Mouse (Mus musculus) hindbrain, embryonic 14.5 days (tissue): ENCODE data around the gene Elavl1. TPM values are rescaled to one million over a fixed set of nuclear protein-coding genes. Genes with fewer than 3 reads are reported as not detected.
"Not testable (repeated sequence)": the region's sequence is repeated elsewhere in the genome, so short reads cannot be mapped to it uniquely, and the experiment has no call there.

Source experiments
- ATAC-seq: fragments of 200-750 bp; cut with Nextera tagmentation; 2 replicates; pipeline ENCODE4 v1.8.0; 2017; ENCODE audit warnings: moderate number of reproducible peaks, mild to moderate bottlenecking, moderate TSS enrichment, moderate library complexity; ENCODE audit not compliant: low FRiP score
- DNase-seq: peaks from one replicate; pipeline ENCODE4 v3.0.0-alpha.2; 2015; ENCODE audit warnings: low spot score
- H3K27ac ChIP-seq: fragments of 300-500 bp; sonication (generic); 2 replicates; pipeline ENCODE4 v1.5.1; 2014; ENCODE audit warnings: mild to moderate bottlenecking, moderate library complexity
- H3K27me3 ChIP-seq: fragments of 300-500 bp; sonication (generic); 2 replicates; pipeline ENCODE4 v1.6.1; 2014; ENCODE audit warnings: mild to moderate bottlenecking, low read length, mixed read lengths; ENCODE audit not compliant: control insufficient read depth, insufficient read depth
- H3K36me3 ChIP-seq: fragments of 300-500 bp; sonication (generic); replicated peaks from 2 replicates; pipeline ENCODE4 v1.6.1; 2014; ENCODE audit not compliant: control insufficient read depth, insufficient read depth
- H3K4me1 ChIP-seq: fragments of 300-500 bp; sonication (generic); replicated peaks from 2 replicates; pipeline ENCODE4 v1.6.1; 2014; ENCODE audit warnings: antibody characterized with exemption, low read length, mixed read lengths; ENCODE audit not compliant: control insufficient read depth, insufficient read depth
- H3K4me2 ChIP-seq: fragments of 300-500 bp; sonication (generic); replicated peaks from 2 replicates; pipeline ENCODE4 v1.6.1; 2014; ENCODE audit warnings: mild to moderate bottlenecking, moderate library complexity
- H3K4me3 ChIP-seq: fragments of 300-500 bp; sonication (generic); replicated peaks from 2 replicates; pipeline ENCODE4 v1.5.1; 2014; ENCODE audit warnings: mild to moderate bottlenecking, low read length
- H3K9ac ChIP-seq: fragments of 300-500 bp; sonication (generic); 2 replicates; pipeline ENCODE4 v1.6.1; 2014
- H3K9me3 ChIP-seq: fragments of 300-500 bp; sonication (generic); 2 replicates; pipeline ENCODE4 v1.6.1; 2016; ENCODE audit warnings: low read length; ENCODE audit not compliant: control insufficient read depth
- WGBS: fragments of 180-500 bp; shearing (Covaris S2); extraction: QIAGEN DNeasy Blood & Tissue Kit; methylation state at CpG from one replicate; pipeline ENCODE4 v1.1.7; 2014; 5-methylcytosine and 5-hydroxymethylcytosine counted together
- polyA plus RNA-seq: library from polyadenylated mRNA; unstranded; fragments of >200 nt; fragmentation: Nextera tagmentation; extraction: Ambion mirVana; gene quantifications from 2 replicates; pipeline ENCODE4 v1.2.1, GENCODE M21; 2014

Gene Elavl1
- polyA plus RNA-seq, 1 experiment from 2014 or later: 114 TPM

DNA sequence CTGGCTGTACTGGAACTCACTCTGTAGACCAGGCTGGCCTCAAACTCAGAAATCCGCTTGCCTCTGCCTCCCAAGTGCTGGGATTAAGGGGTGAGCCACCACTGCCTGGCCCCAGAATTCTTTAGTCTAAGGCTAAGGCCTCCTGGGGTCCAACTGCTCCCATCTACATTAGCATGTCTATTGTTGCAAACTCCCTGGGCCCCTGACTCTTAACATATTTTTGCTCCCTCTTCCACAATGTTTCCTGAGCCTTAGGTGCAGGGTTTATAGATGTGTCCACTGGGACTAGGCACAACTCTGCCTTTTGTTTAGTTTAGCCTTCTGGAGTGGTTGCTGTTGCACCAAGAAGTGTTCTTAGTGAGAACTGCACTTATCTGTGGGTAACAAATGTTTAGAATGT, 29.3 kb upstream of the Elavl1 start:
- H3K9me3 ChIP-seq: no peaks in the 10 kb centered on the region
- no peak overlapping the region for H3K27ac ChIP-seq
- no peak overlapping the region for H3K4me2 ChIP-seq
- H3K27me3 ChIP-seq: no peaks in the 10 kb centered on the region
- no peak overlapping the region for H3K4me3 ChIP-seq
- no peaks in the 10 kb centered on the region for H3K4me1 ChIP-seq
- no peaks in the 10 kb centered on the region for H3K36me3 ChIP-seq
- WGBS: 86% methylated on average over 1 of the region's 1 CpGs
- ATAC-seq (no peak), DNase-seq (no peak)
- H3K9ac ChIP-seq: no peak overlapping the region

DNA sequence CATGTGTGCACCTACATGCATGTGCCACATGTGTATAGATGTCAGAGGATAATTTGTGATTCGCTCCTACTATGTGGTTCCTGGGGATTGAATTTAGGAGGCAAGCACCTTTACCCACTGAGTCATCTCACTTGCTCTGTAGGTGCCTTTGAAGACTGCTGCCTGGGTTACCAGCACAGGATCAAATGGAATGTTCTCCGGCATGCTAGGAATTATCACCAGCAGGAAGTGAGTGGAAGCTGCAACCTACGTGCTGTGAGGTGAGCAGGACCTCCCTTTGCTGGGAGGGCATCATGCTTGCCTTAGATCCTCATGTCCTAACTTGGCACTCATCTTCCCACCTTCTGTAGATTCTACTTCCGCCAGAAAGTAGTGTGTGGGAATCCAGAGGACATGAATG, 28.5 kb upstream of the Elavl1 start:
- Histone ChIP-seq H3K4me3 (no peak overlapping the region), H3K9ac (no peak overlapping the region), H3K4me2 (no peak overlapping the region), H3K9me3 (no peaks in the 10 kb centered on the region), H3K36me3 (no peaks in the 10 kb centered on the region), H3K4me1 (no peaks in the 10 kb centered on the region), H3K27me3 (no peaks in the 10 kb centered on the region), H3K27ac (no peak overlapping the region)
- DNase-seq (no peak), ATAC-seq (no peak)
- WGBS: 85% methylated on average over 4 of the region's 4 CpGs

DNA sequence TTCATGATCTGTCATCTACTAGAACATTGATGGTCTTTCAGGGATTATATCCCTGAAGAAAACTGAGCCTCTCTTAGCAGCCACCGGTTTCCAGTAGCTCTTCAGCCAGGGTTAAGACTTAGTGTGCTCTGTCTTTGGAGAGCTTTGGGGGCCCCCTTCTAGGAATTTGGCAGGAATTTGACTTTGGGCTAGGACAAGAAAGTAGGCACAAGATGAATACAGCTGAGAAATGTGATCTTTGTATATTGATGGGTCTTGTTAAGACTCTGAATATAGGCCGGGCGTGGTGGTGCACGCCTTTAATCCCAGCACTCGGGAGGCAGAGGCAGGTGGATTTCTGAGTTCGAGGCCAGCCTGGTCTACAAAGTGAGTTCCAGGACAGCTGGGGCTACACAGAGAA, 27.3 kb upstream of the Elavl1 start:
- not testable (repeated sequence) for H3K27ac ChIP-seq, DNase-seq, H3K27me3 ChIP-seq, H3K9ac ChIP-seq, H3K4me2 ChIP-seq, ATAC-seq, H3K4me1 ChIP-seq, H3K4me3 ChIP-seq, H3K9me3 ChIP-seq, H3K36me3 ChIP-seq
- 95% methylated on average over 6 of the region's 6 CpGs for WGBS

GRCm38 (mm10) chr8:4350618-4351017, 25.4 kb upstream of the Elavl1 start:
- H3K4me2 ChIP-seq: no peak overlapping the region
- 85% methylated on average over 3 of the region's 3 CpGs for WGBS
- no peak overlapping the region for H3K4me3 ChIP-seq
- no peaks in the 10 kb centered on the region for H3K27me3 ChIP-seq
- H3K9ac ChIP-seq: no peak overlapping the region
- ATAC-seq: no peak
- DNase-seq: no peak
- H3K4me1 ChIP-seq: no peaks in the 10 kb centered on the region
- no peak overlapping the region for H3K27ac ChIP-seq
- no peaks in the 10 kb centered on the region for H3K36me3 ChIP-seq
- no peaks in the 10 kb centered on the region for H3K9me3 ChIP-seq

GRCm38 (mm10) chr8:4349335-4349734, 24.1 kb upstream of the Elavl1 start:
- no peak for ATAC-seq
- WGBS: 79% methylated on average over 1 of the region's 1 CpGs

DNA sequence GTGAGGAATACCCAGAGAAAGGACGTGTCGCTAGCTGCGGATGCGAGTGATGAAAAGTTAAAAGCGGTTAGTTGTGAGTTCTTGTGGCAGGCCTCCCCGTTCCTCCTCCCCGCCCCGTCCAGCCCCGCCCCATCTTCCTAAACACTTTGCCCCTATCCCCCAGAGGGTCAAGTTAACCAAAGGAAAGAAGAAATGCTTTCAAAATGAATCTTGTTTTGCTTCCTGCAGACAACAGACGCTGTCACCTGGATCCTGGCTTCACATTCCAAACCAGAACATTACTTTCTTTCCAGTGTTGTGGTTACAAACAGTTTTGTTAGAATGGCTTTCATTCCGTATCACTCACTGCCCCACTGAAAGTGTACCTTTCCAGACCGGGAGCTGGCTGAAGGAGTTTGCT, 23.1 kb upstream of the Elavl1 start:
- DNase-seq (no peak), ATAC-seq (no peak)
- H3K27ac ChIP-seq: no peak overlapping the region
- no peak overlapping the region for H3K4me2 ChIP-seq
- H3K36me3 ChIP-seq: no peaks in the 10 kb centered on the region
- H3K4me1 ChIP-seq: no peaks in the 10 kb centered on the region
- no peak overlapping the region for H3K9ac ChIP-seq
- H3K9me3 ChIP-seq: no peaks in the 10 kb centered on the region
- 33% methylated on average over 12 of the region's 12 CpGs for WGBS
- no peak overlapping the region for H3K4me3 ChIP-seq
- H3K27me3 ChIP-seq: no peaks in the 10 kb centered on the region

More at GRCm38 (mm10) chr8:4349335-4349734, 24.1 kb upstream of the Elavl1 start:
- Histone ChIP-seq H3K9me3 (no peaks in the 10 kb centered on the region), H3K4me3 (no peak overlapping the region), H3K36me3 (no peaks in the 10 kb centered on the region), H3K27me3 (no peaks in the 10 kb centered on the region), H3K27ac (no peak overlapping the region), H3K9ac (no peak overlapping the region), H3K4me2 (no peak overlapping the region), H3K4me1 (no peaks in the 10 kb centered on the region)
- DNase-seq: no peak

DNA sequence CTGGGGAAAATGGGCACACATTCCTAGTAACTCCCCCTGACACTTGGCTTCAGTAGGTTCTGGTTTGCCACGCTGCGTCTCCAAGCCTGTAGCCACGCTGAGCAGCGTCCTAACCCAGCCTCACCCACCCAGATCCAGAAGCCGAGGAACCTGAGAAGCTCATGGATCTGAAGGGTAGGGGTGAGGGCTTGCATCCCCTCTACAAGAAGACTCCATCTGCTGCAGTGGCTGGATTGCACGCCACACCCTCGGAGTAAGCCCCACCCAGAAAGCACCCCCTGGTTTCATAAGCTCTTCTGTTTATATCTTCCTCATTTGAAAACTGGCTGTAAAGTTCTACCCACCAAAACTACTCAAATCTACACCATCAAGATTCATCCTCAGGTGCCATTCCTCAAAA, 22.4 kb upstream of the Elavl1 start:
- H3K9ac ChIP-seq: no peak overlapping the region
- H3K27ac ChIP-seq: no peak overlapping the region
- ATAC-seq: no peak
- H3K36me3 ChIP-seq: no peaks in the 10 kb centered on the region
- H3K9me3 ChIP-seq: no peaks in the 10 kb centered on the region
- H3K27me3 ChIP-seq: no peaks in the 10 kb centered on the region
- 62% methylated on average over 7 of the region's 7 CpGs for WGBS
- no peak overlapping the region for H3K4me2 ChIP-seq
- H3K4me3 ChIP-seq: no peak overlapping the region
- no peaks in the 10 kb centered on the region for H3K4me1 ChIP-seq
- DNase-seq: no peak

DNA sequence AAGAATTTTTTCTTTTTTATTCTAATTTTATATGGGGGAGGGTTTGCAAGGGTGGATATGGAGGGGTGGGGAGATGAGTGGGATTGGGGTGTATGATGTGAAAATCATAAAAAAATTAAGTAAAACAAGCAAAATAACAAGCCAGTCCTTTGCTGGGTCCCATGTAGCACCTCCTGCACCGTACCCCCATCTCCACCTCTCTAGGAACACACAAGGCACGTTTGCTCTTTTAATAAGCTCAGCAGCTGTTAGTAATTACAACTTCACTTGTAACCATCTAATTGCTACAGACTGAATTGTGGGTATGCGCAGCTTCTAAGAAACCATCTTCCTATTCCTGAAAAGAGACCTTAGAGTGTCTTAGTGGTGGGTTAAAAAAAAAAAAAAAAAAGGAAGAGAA, 15.0 kb upstream of the Elavl1 start:
- Histone ChIP-seq H3K9ac (no peak overlapping the region), H3K4me3 (no peak overlapping the region), H3K4me1 (no peaks in the 10 kb centered on the region), H3K9me3 (no peaks in the 10 kb centered on the region), H3K27me3 (no peaks in the 10 kb centered on the region), H3K4me2 (no peak overlapping the region), H3K27ac (no peak overlapping the region), H3K36me3 (peaks cover 38% of the 10 kb centered on the region)
- WGBS: 87% methylated on average over 3 of the region's 3 CpGs
- DNase-seq (no peak), ATAC-seq (no peak)

GRCm38 (mm10) chr8:4335678-4336077, 10.5 kb upstream of the Elavl1 start:
- Histone ChIP-seq H3K9me3 (no peaks in the 10 kb centered on the region), H3K4me2 (no peak overlapping the region), H3K9ac (no peak overlapping the region), H3K4me3 (no peak overlapping the region), H3K36me3 (peaks cover 81% of the 10 kb centered on the region), H3K27me3 (no peaks in the 10 kb centered on the region), H3K4me1 (no peaks in the 10 kb centered on the region), H3K27ac (no peak overlapping the region)
- ATAC-seq (no peak), DNase-seq (no peak)
- WGBS: 97% methylated on average over 2 of the region's 2 CpGs

GRCm38 (mm10) chr8:4333966-4334365, 8.8 kb upstream of the Elavl1 start:
- DNase-seq: no peak
- no peak for ATAC-seq
- Histone ChIP-seq H3K36me3 (peaks cover 97% of the 10 kb centered on the region), H3K4me3 (no peak overlapping the region), H3K9ac (no peak overlapping the region), H3K27me3 (no peaks in the 10 kb centered on the region), H3K27ac (no peak overlapping the region), H3K4me2 (no peak overlapping the region), H3K9me3 (no peaks in the 10 kb centered on the region), H3K4me1 (no peaks in the 10 kb centered on the region)
- WGBS: 94% methylated on average over 1 of the region's 1 CpGs
